Mouse (Mus musculus): ENCODE results near the gene Tpst2.

DNA sequence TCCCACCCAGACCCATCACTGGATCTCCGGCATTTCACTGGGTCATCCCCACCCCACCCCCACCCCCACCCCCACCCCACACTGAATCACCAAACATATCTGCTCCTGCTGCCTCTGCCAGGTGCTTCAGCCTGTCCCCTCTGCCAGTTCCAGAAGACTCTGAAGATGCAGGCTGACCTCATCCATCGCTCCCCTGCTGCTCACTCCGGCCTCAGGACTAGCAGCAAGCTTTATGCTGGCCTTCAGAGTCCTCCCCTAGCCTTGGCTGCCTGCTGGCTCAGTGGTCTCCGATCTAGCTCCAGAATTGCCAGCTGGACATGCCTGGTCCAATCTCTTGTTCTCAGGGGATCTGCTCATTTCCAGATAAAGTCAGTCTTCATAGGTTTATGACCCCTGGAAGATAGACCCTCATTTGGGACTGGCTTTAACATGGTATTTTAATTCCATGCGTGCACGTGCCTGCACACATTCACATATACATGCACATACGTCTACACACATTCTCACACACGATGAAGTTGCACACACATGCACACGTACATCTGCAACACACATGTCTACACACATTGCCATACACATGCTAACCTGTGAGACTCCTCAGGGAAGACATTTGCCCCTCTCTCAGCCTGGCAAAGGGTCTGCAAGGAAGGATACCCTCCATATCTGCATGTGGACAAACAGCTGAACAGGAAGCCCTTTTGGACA, 38.5 kb upstream of the Tpst2 start:
- TF ChIP-seq POLR2A (IDR thresholded peaks at IDR 0.05; ENCODE audit: borderline replicate concordance, low read depth, low read length) (no peak), CTCF (IDR thresholded peaks at IDR 0.05; ENCODE audit: low read depth, low read length) (no peak)

Measured in bone marrow macrophage, adult 2 months (primary cell).